Mouse (Mus musculus) ES-Bruce4 (cell line): ENCODE results near the gene Itga4.

ENCODE experiments used
- CTCF ChIP-seq: IDR thresholded peaks from one replicate; pipeline ENCODE4 v1.8.1; 2011; ENCODE audit warnings: low read depth, low read length
- POLR2A ChIP-seq: IDR thresholded peaks from one replicate; pipeline ENCODE4 v1.8.1; 2011; ENCODE audit warnings: low read length; ENCODE audit not compliant: insufficient read depth

DNA sequence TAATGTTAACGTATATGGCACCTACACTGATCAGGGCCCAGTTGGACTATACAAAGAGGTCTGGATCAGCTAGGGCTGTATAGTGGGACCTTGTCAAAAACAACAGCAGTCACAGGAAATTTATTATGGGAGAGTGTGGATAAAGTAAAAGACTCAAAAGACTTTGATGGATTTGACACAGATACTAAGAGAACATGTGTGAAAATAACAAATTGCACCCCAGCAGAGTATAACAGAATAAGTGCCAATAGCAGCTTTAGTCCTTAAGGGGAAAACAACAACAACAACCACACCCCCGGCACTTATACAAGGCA lies 116.9 kb downstream of the Itga4 start:
- no peak for TF ChIP-seq POLR2A
- no peak for TF ChIP-seq CTCF
